8 mouse cellular contexts compared by ENCODE assay signal in genomic region chr9:61277369-61278215, GRCm38 (mm10).
DNase-seq lines count a peak whose midpoint lies in the region; ATAC-seq and TF ChIP-seq lines count a peak whose summit lies in the region.

No protein-coding gene starts in this region.

- TF ChIP-seq CTCF in brain, embryonic 14.5 days (IDR thresholded peaks at IDR 0.05; ENCODE audit: borderline replicate concordance, extremely low read depth, insufficient read depth, insufficient read length): peak; percentile 65; the same call in 1 of the 2 replicates

- no peak for TF ChIP-seq POLR2A in brain, embryonic 14.5 days (IDR thresholded peaks at IDR 0.05; ENCODE audit: borderline replicate concordance, extremely low read depth, insufficient read depth, insufficient read length, poor library complexity, severe bottlenecking)

- H3K9ac ChIP-seq in forebrain, embryonic 13.5 days: no peak overlapping the region
- no peak overlapping the region for H3K9ac ChIP-seq in hindbrain, embryonic 12.5 days

- H3K4me2 ChIP-seq in forebrain, embryonic 13.5 days: peak overlapping the region; percentile 42
- H3K4me2 ChIP-seq in hindbrain, embryonic 12.5 days (replicated peaks): peak overlapping the region; percentile 33

- ATAC-seq in forebrain, embryonic 13.5 days: peak; percentile 91
- peak; percentile 58; the same call in 1 of the 2 replicates for ATAC-seq in hindbrain, embryonic 12.5 days (ENCODE audit: low FRiP score)

- no peaks in the 10 kb centered on the region for H3K36me3 ChIP-seq in forebrain, embryonic 13.5 days (ENCODE audit: poor library complexity, severe bottlenecking)
- no peaks in the 10 kb centered on the region for H3K36me3 ChIP-seq in hindbrain, embryonic 12.5 days

- WGBS in forebrain, embryonic 13.5 days: 8% methylated on average over 21 of the region's 21 CpGs
- 6% methylated on average over 21 of the region's 21 CpGs for WGBS in hindbrain, embryonic 12.5 days

- no peak overlapping the region for H3K4me3 ChIP-seq in forebrain, embryonic 13.5 days
- H3K4me3 ChIP-seq in hindbrain, embryonic 12.5 days: no peak overlapping the region

- H3K27ac ChIP-seq in forebrain, embryonic 13.5 days: peak overlapping the region; percentile 48
- H3K27ac ChIP-seq in hindbrain, embryonic 12.5 days: peak overlapping the region; percentile 8; the same call in 1 of the 2 replicates

- H3K4me1 ChIP-seq in forebrain, embryonic 13.5 days: peaks cover 36% of the 10 kb centered on the region
- H3K4me1 ChIP-seq in hindbrain, embryonic 12.5 days: peaks cover 31% of the 10 kb centered on the region

- H3K9me3 ChIP-seq in forebrain, embryonic 13.5 days (replicated peaks): no peaks in the 10 kb centered on the region
- no peaks in the 10 kb centered on the region for H3K9me3 ChIP-seq in hindbrain, embryonic 12.5 days (replicated peaks)

- DNase-seq in CD8-positive naive resting alpha-beta T cell, adult 2 months (ENCODE audit: low read depth in 2 of 2, low spot score in 2 of 2): peak; percentile 30 to 53
- peak; percentile 94 for DNase-seq in brain, embryonic 14.5 days (ENCODE audit: low read depth)
- peak; percentile 55 to 66 for DNase-seq in layer of hippocampus, postnatal 14 days (ENCODE audit: low spot score in 2 of 2)
- peak; percentile 69 for DNase-seq in lung, postnatal 10 days
- DNase-seq in retina, postnatal 1 day: peak; percentile 83
- no peak for DNase-seq in ovary, adult 18-20 months (ENCODE audit: low spot score)

- peaks cover 19% of the 10 kb centered on the region for H3K27me3 ChIP-seq in forebrain, embryonic 13.5 days
- H3K27me3 ChIP-seq in hindbrain, embryonic 12.5 days: peaks cover 26% of the 10 kb centered on the region
